Mouse (Mus musculus) lung, embryonic 14.5 days (tissue): ENCODE measurements around the gene Prkaca. TPM values are rescaled to one million over a fixed set of nuclear protein-coding genes. Genes with fewer than 3 reads are reported as not detected.
A peak's percentile ranks its signal among the peaks of the same experiment; 100 is the strongest.
"Not testable (repeated sequence)": the region's sequence is repeated elsewhere in the genome, so short reads cannot be mapped to it uniquely, and the experiment has no call there.

Source experiments
- ATAC-seq: fragments of 200-750 bp; cut with Nextera tagmentation; 2 replicates; pipeline ENCODE4 v1.8.0; 2017; ENCODE audit warnings: mild to moderate bottlenecking, moderate TSS enrichment, moderate library complexity; ENCODE audit not compliant: insufficient read depth
- DNase-seq: peaks from one replicate; pipeline ENCODE4 v3.0.0-alpha.2; 2015
- H3K27ac ChIP-seq: fragments of 300-500 bp; sonication (generic); 2 replicates; pipeline ENCODE4 v1.5.1; 2014; ENCODE audit warnings: low read depth, mild to moderate bottlenecking, moderate library complexity
- H3K27me3 ChIP-seq: fragments of 300-500 bp; sonication (generic); 2 replicates; pipeline ENCODE4 v1.6.1; 2014; ENCODE audit warnings: low read length, control low read depth; ENCODE audit not compliant: insufficient read depth
- H3K36me3 ChIP-seq: fragments of 300-500 bp; sonication (generic); 2 replicates; pipeline ENCODE4 v1.6.1; 2014; ENCODE audit warnings: control low read depth; ENCODE audit not compliant: insufficient read depth
- H3K4me1 ChIP-seq: fragments of 300-500 bp; sonication (generic); 2 replicates; pipeline ENCODE4 v1.6.1; 2014; ENCODE audit warnings: antibody characterized with exemption, control low read depth; ENCODE audit not compliant: insufficient read depth
- H3K4me2 ChIP-seq: fragments of 300-500 bp; sonication (generic); 2 replicates; pipeline ENCODE4 v1.6.1; 2014; ENCODE audit warnings: mild to moderate bottlenecking
- H3K4me3 ChIP-seq: fragments of 300-500 bp; sonication (generic); 2 replicates; pipeline ENCODE4 v1.5.1; 2014; ENCODE audit warnings: low read depth, low read length
- H3K9ac ChIP-seq: fragments of 300-500 bp; sonication (generic); 2 replicates; pipeline ENCODE4 v1.6.1; 2014
- H3K9me3 ChIP-seq: fragments of 300-500 bp; sonication (generic); 2 replicates; pipeline ENCODE4 v1.6.1; 2016; ENCODE audit warnings: low read depth, low read length, control low read depth
- CTCF ChIP-seq: IDR thresholded peaks from 2 replicates; pipeline ENCODE4 v1.5.1; 2016; ENCODE audit warnings: antibody characterized with exemption, low read depth
- WGBS: fragments of 180-500 bp; shearing (Covaris S2); extraction: QIAGEN DNeasy Blood & Tissue Kit; methylation state at CpG from one replicate; pipeline ENCODE4 v1.1.7; 2014; 5-methylcytosine and 5-hydroxymethylcytosine counted together
- polyA plus RNA-seq: library from polyadenylated mRNA; unstranded; fragments of >200 nt; fragmentation: Nextera tagmentation; extraction: Ambion mirVana; gene quantifications from 2 replicates; pipeline ENCODE4 v1.2.1, GENCODE M21; 2014

Gene Prkaca
- polyA plus RNA-seq, 1 experiment from 2014 or later, result 136 TPM

DNA sequence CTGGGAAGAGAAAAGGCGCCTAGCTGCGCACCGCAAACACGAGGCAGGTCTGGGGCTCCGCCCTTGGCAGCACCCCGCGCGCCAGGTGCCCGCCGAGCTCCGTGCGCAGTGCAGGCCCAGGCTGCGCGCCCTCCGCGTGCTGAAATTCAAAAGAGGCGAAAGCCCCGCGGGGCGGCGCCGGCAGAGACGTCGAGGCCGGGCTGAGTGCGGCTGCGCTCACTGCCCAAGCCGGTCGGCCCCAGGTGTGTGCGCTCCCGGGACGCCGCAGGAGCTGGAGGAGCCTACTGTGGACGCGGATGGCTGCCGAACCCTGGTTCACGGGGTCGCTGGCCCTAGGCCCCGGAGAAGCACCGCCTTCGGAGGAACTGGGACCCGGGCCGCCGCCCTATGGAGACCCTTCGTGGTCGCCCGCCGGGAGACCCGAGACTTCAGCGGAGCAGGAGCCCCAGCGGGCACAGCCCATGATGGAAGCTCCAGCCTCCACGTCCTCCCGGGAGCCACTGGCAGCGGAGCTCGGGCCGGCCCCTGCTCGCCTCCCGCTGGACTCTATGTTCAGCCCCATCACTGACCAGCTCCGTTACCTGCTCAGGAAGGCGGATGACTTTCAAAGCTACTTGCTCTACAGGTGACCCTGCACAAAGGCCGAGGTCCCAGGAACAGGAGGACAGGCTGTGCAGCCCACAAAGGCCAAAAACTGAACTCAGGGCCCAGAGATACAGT lies 28.6 kb downstream of the Prkaca start, which contains the start of gene 1700067K01Rik:
Gene 1700067K01Rik (plus strand): TSS at position 222 of the 720 bp plus-strand sequence.
- TF ChIP-seq CTCF, result no peak
- Histone ChIP-seq H3K4me3 (0 out of 2 replicates have a peak within 1 kb of the TSS, but pooled peaks have one; percentile 17), H3K9me3 (no peaks in the 10 kb centered on the region), H3K4me2 (peak within 1 kb of the TSS; percentile 35), H3K27me3 (0 out of 2 replicates have a peak, but pooled peaks cover 3% of the 10 kb centered on the region), H3K36me3 (peaks cover 34% of the 10 kb centered on the region), H3K27ac (0 out of 2 replicates have a peak within 1 kb of the TSS, but pooled peaks have one; percentile 24), H3K4me1 (peaks cover 6% of the 10 kb centered on the region; the same call in 1 of the 2 replicates), H3K9ac (no peak within 1 kb of the TSS; the same call in 1 of the 2 replicates)
- ATAC-seq (no peak), DNase-seq (peak; percentile 35)
- 36% methylated on average over 61 of the region's 61 CpGs for WGBS

DNA sequence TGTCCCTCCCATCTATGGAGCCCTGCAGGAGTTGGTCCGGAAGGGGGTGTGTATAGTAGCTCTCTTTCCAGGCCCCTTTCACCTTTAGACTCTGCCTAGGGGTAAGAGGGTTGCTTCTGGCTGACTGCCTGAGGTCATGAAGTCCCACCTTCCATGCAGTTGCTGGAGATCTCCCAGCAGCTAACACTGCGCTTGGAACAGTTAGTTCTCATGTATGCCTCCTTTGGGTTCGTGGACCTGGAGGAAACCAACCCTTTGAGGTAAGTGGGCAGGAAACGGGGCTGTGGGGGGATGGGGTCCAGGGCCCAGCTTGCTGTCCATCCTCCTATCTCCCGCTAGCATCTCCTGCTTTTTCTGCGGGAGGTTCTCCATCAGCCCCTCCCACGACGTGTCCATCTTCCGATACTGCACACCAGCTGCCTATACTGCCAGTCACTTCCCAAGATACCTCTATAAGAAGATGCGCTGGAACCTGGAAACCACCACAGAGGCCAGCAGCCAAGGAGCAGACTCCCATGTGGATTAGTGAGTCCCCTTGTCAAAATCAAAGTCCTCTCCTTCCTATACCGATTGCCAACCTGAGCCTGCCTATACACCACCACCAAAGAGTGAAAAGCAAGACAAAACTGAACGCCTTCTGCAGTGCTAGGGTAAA lies 30.3 kb downstream of the Prkaca start:
- H3K4me3 ChIP-seq, result no peak overlapping the region
- peaks cover 6% of the 10 kb centered on the region; the same call in 1 of the 2 replicates for H3K4me1 ChIP-seq
- no peak for TF ChIP-seq CTCF
- no peak overlapping the region for H3K9ac ChIP-seq
- no peaks in the 10 kb centered on the region for H3K9me3 ChIP-seq
- peaks cover 34% of the 10 kb centered on the region for H3K36me3 ChIP-seq
- ATAC-seq, result no peak
- 69% methylated on average over 12 of the region's 12 CpGs for WGBS
- H3K4me2 ChIP-seq, result no peak overlapping the region
- no peak for DNase-seq
- H3K27ac ChIP-seq, result no peak overlapping the region
- 0 out of 2 replicates have a peak, but pooled peaks cover 3% of the 10 kb centered on the region for H3K27me3 ChIP-seq

DNA sequence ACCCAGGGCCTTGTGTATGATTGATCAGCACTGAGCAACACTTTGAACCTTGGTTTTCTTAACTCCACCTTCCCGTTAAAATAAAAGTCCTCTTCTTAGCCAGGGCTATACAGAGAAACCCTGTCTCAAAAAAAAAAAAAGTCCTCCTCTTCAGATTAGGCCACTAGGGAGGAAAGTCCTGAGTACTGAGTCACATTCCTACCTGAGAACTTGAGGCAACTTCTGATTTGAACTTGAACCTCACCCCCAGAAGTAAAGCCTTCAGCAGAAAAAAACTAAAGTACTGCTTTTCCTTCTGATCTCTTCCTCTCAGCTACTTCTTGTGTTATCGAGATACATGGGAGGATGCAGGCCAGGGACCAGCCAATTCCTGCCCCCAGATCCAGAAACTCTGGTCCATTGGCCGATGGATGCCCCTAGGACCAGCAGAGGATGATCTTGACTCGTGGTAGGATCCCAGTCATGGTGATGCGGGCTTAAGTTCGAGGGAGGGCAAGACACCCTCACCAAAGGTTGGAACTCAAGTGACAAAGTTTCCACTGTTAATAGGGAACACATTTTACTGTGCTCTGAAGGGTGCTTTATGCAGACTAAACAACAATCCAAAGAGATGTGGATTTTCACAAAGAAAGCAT lies 30.9 kb downstream of the Prkaca start:
- H3K9me3 ChIP-seq, result no peaks in the 10 kb centered on the region
- H3K4me1 ChIP-seq, result peaks cover 6% of the 10 kb centered on the region; the same call in 1 of the 2 replicates
- peaks cover 34% of the 10 kb centered on the region for H3K36me3 ChIP-seq
- 65% methylated on average over 6 of the region's 6 CpGs for WGBS
- H3K27ac ChIP-seq, result 0 out of 2 replicates have a peak overlapping the region, but pooled peaks have one; percentile 10
- ATAC-seq (no peak), DNase-seq (no peak)
- peak overlapping the region; percentile 58; the same call in 1 of the 2 replicates for H3K9ac ChIP-seq
- peak overlapping the region; percentile 45 for H3K4me3 ChIP-seq
- peak overlapping the region; percentile 75 for H3K4me2 ChIP-seq
- 0 out of 2 replicates have a peak, but pooled peaks cover 3% of the 10 kb centered on the region for H3K27me3 ChIP-seq
- no peak for TF ChIP-seq CTCF

DNA sequence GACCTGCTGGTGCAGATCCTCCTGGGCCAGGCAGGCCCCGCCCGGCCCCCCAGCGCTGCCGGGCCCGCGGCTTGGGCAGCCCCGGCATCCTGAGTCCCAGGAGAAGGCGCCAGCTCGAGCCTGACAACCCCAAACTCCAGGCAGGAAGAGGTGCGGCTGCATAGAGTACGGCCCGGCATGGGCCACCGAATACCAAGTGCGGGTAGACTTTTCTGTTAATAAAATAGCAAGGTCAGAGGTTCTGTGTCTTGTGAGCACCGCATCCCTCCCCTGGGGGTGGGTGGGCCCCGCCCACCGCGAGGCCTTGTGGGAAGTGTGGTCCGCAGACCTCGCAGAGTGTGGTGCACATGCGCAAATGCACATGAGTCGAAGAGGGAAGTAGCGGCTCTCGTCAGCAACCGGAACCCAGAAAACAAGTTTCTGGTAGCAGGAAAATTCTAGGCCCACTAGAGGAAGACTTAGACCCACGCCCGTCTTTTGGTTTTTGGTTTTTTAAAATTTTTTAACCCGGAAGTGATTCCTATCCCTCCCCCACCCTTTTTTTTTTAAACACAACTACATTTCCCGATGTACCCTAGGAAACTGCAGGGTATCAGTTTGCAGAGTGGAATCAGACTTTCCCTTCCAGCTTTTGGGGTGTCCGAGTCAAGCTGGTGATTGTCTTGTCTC lies 31.9 kb downstream of the Prkaca start:
- under 1% methylated on average over 30 of the region's 30 CpGs for WGBS
- ATAC-seq, result peak; percentile 80

DNA sequence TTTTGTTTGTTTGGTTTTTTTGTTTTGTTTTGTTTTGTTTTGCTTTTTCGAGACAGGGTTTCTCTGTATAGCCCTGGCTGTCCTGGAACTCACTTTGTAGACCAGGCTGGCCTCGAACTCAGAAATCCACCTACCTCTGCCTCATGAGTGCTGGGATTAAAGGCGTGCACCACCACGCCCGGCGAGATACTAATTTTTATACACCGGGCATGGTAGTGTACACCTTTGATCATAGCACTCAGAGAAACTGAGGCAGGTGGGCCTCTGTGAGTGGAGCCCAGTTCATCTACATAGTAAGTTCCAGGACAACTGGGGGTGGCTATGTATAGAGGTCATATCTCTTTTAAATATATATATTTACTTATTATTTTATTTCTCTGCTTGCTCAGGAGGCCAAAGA lies 32.7 kb downstream of the Prkaca start:
- Histone ChIP-seq H3K36me3 (peaks cover 18% of the 10 kb centered on the region), H3K4me2 (peak overlapping the region; percentile 75)
- not testable (repeated sequence) for H3K4me1 ChIP-seq, H3K27me3 ChIP-seq, ATAC-seq, H3K9ac ChIP-seq, H3K9me3 ChIP-seq, DNase-seq, H3K4me3 ChIP-seq, H3K27ac ChIP-seq
- 93% methylated on average over 7 of the region's 7 CpGs for WGBS

More for the DNA sequence above, 31.9 kb downstream of the Prkaca start:
- peak; percentile 98 for DNase-seq
- no peaks in the 10 kb centered on the region for H3K9me3 ChIP-seq
- H3K4me3 ChIP-seq, result peak overlapping the region; percentile 45
- H3K27me3 ChIP-seq, result 0 out of 2 replicates have a peak, but pooled peaks cover 3% of the 10 kb centered on the region
- no peaks in the 10 kb centered on the region for H3K4me1 ChIP-seq
- TF ChIP-seq CTCF, result no peak
- H3K4me2 ChIP-seq, result peak overlapping the region; percentile 75
- H3K27ac ChIP-seq, result peak overlapping the region; percentile 86
- peaks cover 26% of the 10 kb centered on the region for H3K36me3 ChIP-seq
- peak overlapping the region; percentile 58 for H3K9ac ChIP-seq

DNA sequence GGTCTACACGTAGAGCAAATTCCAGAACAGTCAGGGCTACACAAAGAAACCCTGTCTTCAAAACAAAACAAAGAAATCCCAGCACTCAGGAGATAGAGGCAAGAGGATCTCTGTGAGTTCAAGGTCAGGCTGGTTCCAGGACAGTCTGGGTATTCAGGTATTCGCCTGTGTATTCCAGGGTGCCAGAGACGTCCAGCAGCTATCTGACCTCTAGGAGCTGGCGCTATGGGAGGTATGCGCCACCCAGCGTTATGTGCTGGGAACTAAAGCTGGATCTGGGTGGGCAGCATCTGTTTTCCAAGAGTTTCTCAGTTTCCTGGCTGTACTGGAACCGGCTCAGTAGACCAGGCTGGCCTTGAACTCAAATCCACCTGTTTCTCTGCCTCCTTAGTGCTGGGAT lies 35.6 kb downstream of the Prkaca start:
- no peaks in the 10 kb centered on the region for H3K36me3 ChIP-seq
- H3K27me3 ChIP-seq, result peaks cover 35% of the 10 kb centered on the region
- DNase-seq (peak; percentile 64), ATAC-seq (no peak)
- no peak overlapping the region for H3K9ac ChIP-seq
- H3K4me1 ChIP-seq, result no peaks in the 10 kb centered on the region; the same call in 1 of the 2 replicates
- no peak overlapping the region for H3K4me3 ChIP-seq
- H3K9me3 ChIP-seq, result no peaks in the 10 kb centered on the region
- WGBS, result 27% methylated on average over 7 of the region's 7 CpGs
- TF ChIP-seq CTCF, result peak; percentile 65
- no peak overlapping the region for H3K27ac ChIP-seq
- no peak overlapping the region for H3K4me2 ChIP-seq
